Mouse (Mus musculus): ENCODE measurements around the gene Pdrg1. TPM values are rescaled to one million over a fixed set of nuclear protein-coding genes. Genes with fewer than 3 reads are reported as not detected.

The Pdrg1 gene
- polyA plus RNA-seq, 1 experiment from 2014 or later = 66.8 TPM

DNA sequence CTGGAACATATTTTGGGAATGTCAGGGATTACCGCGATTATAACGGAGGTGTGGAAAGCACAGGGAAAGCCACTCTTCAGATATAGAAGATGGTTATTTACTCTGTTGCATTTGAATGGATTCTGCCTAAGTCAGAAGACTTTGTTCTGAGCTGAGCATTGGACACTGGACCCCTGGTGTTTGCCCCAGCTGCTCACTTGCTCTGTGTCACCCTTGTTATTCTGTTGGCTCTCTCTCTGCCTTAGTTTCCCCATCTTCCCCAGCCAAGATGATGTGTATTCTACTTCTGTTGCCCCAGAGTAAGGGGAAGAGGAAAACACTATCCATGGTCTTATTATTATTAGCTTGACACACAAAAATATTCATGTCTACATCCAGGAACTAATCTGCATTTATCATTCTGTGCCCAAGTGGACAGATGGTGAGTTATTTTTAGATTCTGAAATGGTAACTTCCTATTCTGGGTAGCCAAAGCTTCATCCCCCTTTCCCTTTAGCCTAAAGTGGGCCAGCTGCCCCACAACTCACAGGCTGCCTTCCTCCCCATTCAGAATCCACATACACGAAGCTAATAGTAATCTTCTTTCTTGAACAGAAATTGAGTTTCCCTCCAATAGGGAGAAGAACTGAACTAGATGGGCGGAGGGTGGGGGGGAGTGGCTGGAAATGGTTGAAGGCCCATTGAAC lies 18.5 kb upstream of the Pdrg1 start:
- no peak overlapping the region for H3K4me2 ChIP-seq (replicated peaks; ENCODE audit: low read depth)
- TF ChIP-seq CTCF (IDR thresholded peaks at IDR 0.05; ENCODE audit: low read depth) (no peak), EP300 (optimal IDR thresholded peaks at IDR 0.05) (no peak)
- DNase-seq (ENCODE audit: low spot score) = no peak

DNA sequence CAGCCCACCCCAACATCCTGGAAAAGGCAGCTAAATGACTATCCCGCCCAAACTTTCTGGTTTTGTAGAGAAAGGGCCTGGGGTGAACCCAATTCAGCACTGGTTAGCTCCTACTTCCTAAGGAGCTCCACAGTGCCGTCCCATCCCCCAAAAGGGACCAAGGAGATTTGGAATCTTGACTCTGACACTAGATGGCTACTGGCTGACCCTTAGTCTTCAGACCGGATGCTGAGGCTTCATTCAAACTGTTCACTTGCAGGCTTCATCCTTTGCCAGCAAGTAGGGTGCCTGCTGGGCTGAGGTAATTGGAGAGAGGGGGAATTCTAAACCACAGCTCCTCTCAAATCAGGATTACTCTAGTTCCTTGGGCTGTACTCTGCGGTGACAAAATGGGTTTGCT lies 17.7 kb upstream of the Pdrg1 start:
- H3K4me3 ChIP-seq (ENCODE audit: low read depth, low read length) = no peak overlapping the region
- DNase-seq (ENCODE audit: low spot score) (no peak), ATAC-seq (ENCODE audit: low FRiP score, low TSS enrichment) (no peak)
- no peaks in the 10 kb centered on the region for H3K36me3 ChIP-seq (ENCODE audit: control insufficient read depth, insufficient read depth, low read length)
- WGBS = 13% methylated on average over 4 of the region's 4 CpGs
- no peak for TF ChIP-seq CTCF (IDR thresholded peaks at IDR 0.05; ENCODE audit: low read depth)
- no peak for TF ChIP-seq EP300 (optimal IDR thresholded peaks at IDR 0.05)
- peaks cover 10% of the 10 kb centered on the region; the same call in 1 of the 2 replicates for H3K27me3 ChIP-seq (ENCODE audit: control insufficient read depth, insufficient read depth, low read length)
- no peak overlapping the region for H3K9ac ChIP-seq (ENCODE audit: low read length)
- H3K9me3 ChIP-seq (ENCODE audit: control insufficient read depth, low read length) = no peaks in the 10 kb centered on the region
- H3K4me2 ChIP-seq (replicated peaks; ENCODE audit: low read depth) = no peak overlapping the region
- H3K27ac ChIP-seq (replicated peaks) = no peak overlapping the region
- no peaks in the 10 kb centered on the region; the same call in 1 of the 2 replicates for H3K4me1 ChIP-seq (replicated peaks; ENCODE audit: control insufficient read depth, insufficient read depth)

More for the DNA sequence above, 18.5 kb upstream of the Pdrg1 start:
- H3K4me1 ChIP-seq (replicated peaks; ENCODE audit: control insufficient read depth, insufficient read depth) = no peaks in the 10 kb centered on the region; the same call in 1 of the 2 replicates
- H3K36me3 ChIP-seq (ENCODE audit: control insufficient read depth, insufficient read depth, low read length) = no peaks in the 10 kb centered on the region
- H3K27me3 ChIP-seq (ENCODE audit: control insufficient read depth, insufficient read depth, low read length) = peaks cover 10% of the 10 kb centered on the region; the same call in 1 of the 2 replicates
- ATAC-seq (ENCODE audit: low FRiP score, low TSS enrichment) = no peak
- H3K9ac ChIP-seq (ENCODE audit: low read length) = no peak overlapping the region
- no peak overlapping the region for H3K4me3 ChIP-seq (ENCODE audit: low read depth, low read length)
- H3K27ac ChIP-seq (replicated peaks) = no peak overlapping the region
- WGBS = 63% methylated on average over 5 of the region's 5 CpGs
- H3K9me3 ChIP-seq (ENCODE audit: control insufficient read depth, low read length) = no peaks in the 10 kb centered on the region

DNA sequence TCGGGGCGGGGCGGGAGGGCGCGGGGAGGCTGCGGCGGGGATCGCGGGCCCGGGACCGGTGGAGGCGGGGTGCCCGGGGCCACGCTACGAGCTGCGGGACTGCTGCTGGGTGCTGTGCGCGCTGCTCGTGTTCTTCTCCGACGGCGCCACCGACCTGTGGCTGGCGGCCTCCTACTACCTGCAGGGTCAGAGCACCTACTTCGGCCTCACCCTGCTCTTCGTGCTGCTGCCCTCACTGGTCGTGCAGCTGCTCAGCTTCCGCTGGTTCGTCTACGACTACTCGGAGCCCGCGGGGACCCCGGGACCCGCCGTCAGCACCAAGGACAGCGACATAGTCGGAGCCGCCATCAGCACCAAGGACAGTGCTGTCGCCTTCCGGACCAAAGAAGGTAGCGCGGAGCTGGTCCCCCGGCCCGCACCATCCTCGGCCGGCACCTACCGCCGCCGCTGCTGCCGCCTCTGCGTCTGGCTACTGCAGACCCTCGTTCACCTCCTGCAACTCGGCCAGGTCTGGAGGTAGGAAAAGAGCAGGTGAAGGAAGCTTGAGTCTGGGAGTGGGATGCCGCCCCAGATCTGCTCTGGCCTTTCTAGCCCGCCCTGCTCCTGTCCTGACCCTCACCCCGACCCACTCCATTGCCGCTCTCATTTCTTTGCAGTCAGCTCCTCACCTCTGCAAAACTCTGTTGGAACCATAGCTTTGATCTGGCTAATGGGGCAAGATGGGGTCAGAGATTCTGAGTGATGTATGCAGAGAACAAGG lies 17.0 kb upstream of the Pdrg1 start:
- H3K4me1 ChIP-seq (replicated peaks; ENCODE audit: control insufficient read depth, insufficient read depth) = no peaks in the 10 kb centered on the region; the same call in 1 of the 2 replicates
- H3K4me2 ChIP-seq (replicated peaks; ENCODE audit: low read depth) = peak overlapping the region; percentile 56
- TF ChIP-seq EP300 (optimal IDR thresholded peaks at IDR 0.05) = no peak
- peak; percentile 25; the same call in 1 of the 2 replicates for TF ChIP-seq CTCF (IDR thresholded peaks at IDR 0.05; ENCODE audit: low read depth)
- WGBS = 2% methylated on average over 43 of the region's 58 CpGs
- DNase-seq (ENCODE audit: low spot score) (peak; percentile 82), ATAC-seq (ENCODE audit: low FRiP score, low TSS enrichment) (peak; percentile 67)
- peaks cover 10% of the 10 kb centered on the region; the same call in 1 of the 2 replicates for H3K27me3 ChIP-seq (ENCODE audit: control insufficient read depth, insufficient read depth, low read length)
- H3K4me3 ChIP-seq (ENCODE audit: low read depth, low read length) = peak overlapping the region; percentile 31
- no peaks in the 10 kb centered on the region for H3K36me3 ChIP-seq (ENCODE audit: control insufficient read depth, insufficient read depth, low read length)
- no peaks in the 10 kb centered on the region for H3K9me3 ChIP-seq (ENCODE audit: control insufficient read depth, low read length)
- H3K27ac ChIP-seq (replicated peaks) = no peak overlapping the region
- no peak overlapping the region for H3K9ac ChIP-seq (ENCODE audit: low read length)

DNA sequence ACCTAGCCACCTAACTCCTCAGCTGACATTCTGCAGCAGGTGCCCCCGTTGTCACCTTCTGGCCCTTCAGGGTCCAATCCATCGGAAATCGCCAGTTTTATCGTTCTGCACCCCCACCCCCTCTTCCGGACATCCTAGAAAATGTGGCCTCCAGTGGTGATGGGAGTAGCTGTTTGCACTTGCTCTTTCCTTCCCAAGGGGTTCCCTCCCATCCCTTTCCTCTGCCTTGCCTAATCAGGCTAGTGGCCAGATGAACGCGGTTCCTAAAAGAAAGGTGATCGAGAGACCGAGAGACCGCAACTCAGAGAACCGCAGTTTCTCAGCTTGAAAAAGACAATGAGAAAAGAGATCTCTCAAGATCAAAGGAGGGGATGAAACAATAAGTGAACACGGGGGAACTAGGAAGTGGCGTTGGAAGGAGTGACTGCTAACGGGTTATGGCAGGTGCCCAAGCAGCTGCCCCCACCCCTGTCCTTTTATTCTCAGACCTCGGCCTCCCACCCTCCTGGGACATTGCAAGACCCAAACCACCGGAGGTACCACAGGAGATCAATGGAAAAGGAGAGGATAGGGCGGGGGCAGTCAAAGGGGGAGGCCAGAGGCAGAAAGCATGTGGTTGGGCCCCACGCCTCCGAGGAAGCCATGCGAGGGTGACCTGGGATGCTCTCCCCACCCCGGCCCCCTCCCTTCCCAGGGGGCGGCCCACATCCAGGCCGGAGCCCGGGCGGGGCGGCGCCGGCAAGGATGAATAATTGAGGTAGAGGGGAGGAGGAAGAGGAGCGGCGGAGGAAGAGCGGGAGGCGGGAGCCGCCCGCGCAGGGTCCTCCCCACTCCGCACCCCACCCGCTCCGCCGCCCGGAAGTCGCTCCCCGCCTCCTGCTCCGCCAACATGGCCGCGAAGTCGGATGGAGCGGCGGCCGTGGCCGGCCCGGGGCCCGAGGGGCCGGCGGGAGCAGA lies 16.2 kb upstream of the Pdrg1 start, which contains the start of gene Xkr7:
TSS of gene Xkr7 (plus strand) at position 727 of the 957 bp plus-strand sequence.
- H3K4me2 ChIP-seq (replicated peaks; ENCODE audit: low read depth) = peak within 1 kb of the TSS; percentile 56
- WGBS = 3% methylated on average over 30 of the region's 54 CpGs
- H3K36me3 ChIP-seq (ENCODE audit: control insufficient read depth, insufficient read depth, low read length) = no peaks in the 10 kb centered on the region
- no peak within 1 kb of the TSS for H3K9ac ChIP-seq (ENCODE audit: low read length)
- no peaks in the 10 kb centered on the region for H3K9me3 ChIP-seq (ENCODE audit: control insufficient read depth, low read length)
- peak within 1 kb of the TSS; percentile 31 for H3K4me3 ChIP-seq (ENCODE audit: low read depth, low read length)
- no peak for TF ChIP-seq EP300 (optimal IDR thresholded peaks at IDR 0.05)
- no peak for TF ChIP-seq CTCF (IDR thresholded peaks at IDR 0.05; ENCODE audit: low read depth)
- peaks cover 10% of the 10 kb centered on the region; the same call in 1 of the 2 replicates for H3K27me3 ChIP-seq (ENCODE audit: control insufficient read depth, insufficient read depth, low read length)
- H3K27ac ChIP-seq (replicated peaks) = no peak within 1 kb of the TSS
- no peak for DNase-seq (ENCODE audit: low spot score)
- ATAC-seq (ENCODE audit: low FRiP score, low TSS enrichment) = peak; percentile 45
- H3K4me1 ChIP-seq (replicated peaks; ENCODE audit: control insufficient read depth, insufficient read depth) = no peaks in the 10 kb centered on the region; the same call in 1 of the 2 replicates

DNA sequence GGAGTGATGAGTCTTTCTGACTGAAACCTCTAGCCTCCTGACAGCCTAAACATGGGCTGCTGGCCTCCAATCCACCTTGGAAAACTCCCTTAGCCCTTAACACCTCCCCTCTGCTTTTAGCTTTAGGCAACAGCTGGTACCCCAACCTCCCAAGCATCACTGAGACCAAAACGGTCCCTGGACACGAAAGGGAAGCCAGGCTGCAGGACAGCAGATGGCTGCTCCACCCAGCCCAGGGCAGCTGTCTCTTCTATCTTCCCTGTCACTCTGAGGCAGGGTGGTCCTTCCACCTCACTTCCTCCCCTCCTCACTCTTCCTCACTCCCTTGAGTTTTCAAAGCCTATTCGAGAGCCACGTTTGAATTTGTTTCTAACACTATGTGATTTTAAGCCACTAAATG lies 15.2 kb upstream of the Pdrg1 start:
- no peak overlapping the region for H3K4me2 ChIP-seq (replicated peaks; ENCODE audit: low read depth)
- H3K9ac ChIP-seq (ENCODE audit: low read length) = no peak overlapping the region
- H3K36me3 ChIP-seq (ENCODE audit: control insufficient read depth, insufficient read depth, low read length) = no peaks in the 10 kb centered on the region
- WGBS = 26% methylated on average over 4 of the region's 4 CpGs
- H3K27me3 ChIP-seq (ENCODE audit: control insufficient read depth, insufficient read depth, low read length) = peaks cover 10% of the 10 kb centered on the region; the same call in 1 of the 2 replicates
- DNase-seq (ENCODE audit: low spot score) = no peak
- TF ChIP-seq CTCF (IDR thresholded peaks at IDR 0.05; ENCODE audit: low read depth) (no peak), EP300 (optimal IDR thresholded peaks at IDR 0.05) (no peak)
- H3K27ac ChIP-seq (replicated peaks) = no peak overlapping the region
- H3K9me3 ChIP-seq (ENCODE audit: control insufficient read depth, low read length) = no peaks in the 10 kb centered on the region
- no peak overlapping the region for H3K4me3 ChIP-seq (ENCODE audit: low read depth, low read length)
- H3K4me1 ChIP-seq (replicated peaks; ENCODE audit: control insufficient read depth, insufficient read depth) = no peaks in the 10 kb centered on the region; the same call in 1 of the 2 replicates
- no peak for ATAC-seq (ENCODE audit: low FRiP score, low TSS enrichment)

Data from stomach, postnatal 0 days (tissue).